Mouse (Mus musculus) heart, embryonic 11.5 days (tissue): ENCODE results near the gene Cfap73. TPM values are rescaled to one million over a fixed set of nuclear protein-coding genes. Genes with fewer than 3 reads are reported as not detected.

ENCODE experiments used
- ATAC-seq: fragments of 200-750 bp; cut with Nextera tagmentation; replicated peaks from 2 replicates; pipeline ENCODE4 v1.8.0; 2017; ENCODE audit warnings: moderate library complexity; ENCODE audit not compliant: insufficient number of reproducible peaks, low FRiP score, low TSS enrichment
- H3K27ac ChIP-seq: fragments of 300-500 bp; sonication (generic); 2 replicates; pipeline ENCODE4 v1.5.1; 2014; ENCODE audit warnings: mild to moderate bottlenecking, low read depth, low read length
- H3K27me3 ChIP-seq: fragments of 300-500 bp; sonication (generic); 2 replicates; pipeline ENCODE4 v1.6.1; 2014; ENCODE audit warnings: mild to moderate bottlenecking, low read length, mixed read lengths; ENCODE audit not compliant: control insufficient read depth, insufficient read depth
- H3K36me3 ChIP-seq: fragments of 300-500 bp; sonication (generic); 2 replicates; pipeline ENCODE4 v1.6.1; 2014; ENCODE audit warnings: mild to moderate bottlenecking, low read length, moderate library complexity, mixed read lengths; ENCODE audit not compliant: control insufficient read depth, insufficient read depth
- H3K4me1 ChIP-seq: fragments of 300-500 bp; sonication (generic); 2 replicates; pipeline ENCODE4 v1.6.1; 2014; ENCODE audit warnings: low read length; ENCODE audit not compliant: control insufficient read depth, insufficient read depth
- H3K4me2 ChIP-seq: fragments of 300-500 bp; sonication (generic); 2 replicates; pipeline ENCODE4 v1.6.1; 2014; ENCODE audit warnings: mild to moderate bottlenecking, moderate library complexity
- H3K4me3 ChIP-seq: fragments of 300-500 bp; sonication (generic); 2 replicates; pipeline ENCODE4 v1.5.1; 2014; ENCODE audit warnings: low read depth, low read length
- H3K9ac ChIP-seq: fragments of 300-500 bp; sonication (generic); 2 replicates; pipeline ENCODE4 v1.6.1; 2014; ENCODE audit warnings: mild to moderate bottlenecking, low read depth, low read length, moderate library complexity
- H3K9me3 ChIP-seq: fragments of 300-500 bp; sonication (generic); replicated peaks from 2 replicates; pipeline ENCODE4 v1.6.1; 2016; ENCODE audit warnings: low read length; ENCODE audit not compliant: control insufficient read depth
- WGBS: fragments of 180-500 bp; shearing (Covaris S2); extraction: QIAGEN DNeasy Blood & Tissue Kit; methylation state at CpG from one replicate; pipeline ENCODE4 v1.1.7; 2014; ENCODE audit not compliant: insufficient replicate concordance; 5-methylcytosine and 5-hydroxymethylcytosine counted together
- polyA plus RNA-seq: library from polyadenylated mRNA; unstranded; fragments of >200 nt; fragmentation: Nextera tagmentation; extraction: Ambion mirVana; gene quantifications from 2 replicates; pipeline ENCODE4 v1.2.1, GENCODE M21; 2014

The Cfap73 gene
- polyA plus RNA-seq, 1 experiment from 2014 or later, result not detected

DNA sequence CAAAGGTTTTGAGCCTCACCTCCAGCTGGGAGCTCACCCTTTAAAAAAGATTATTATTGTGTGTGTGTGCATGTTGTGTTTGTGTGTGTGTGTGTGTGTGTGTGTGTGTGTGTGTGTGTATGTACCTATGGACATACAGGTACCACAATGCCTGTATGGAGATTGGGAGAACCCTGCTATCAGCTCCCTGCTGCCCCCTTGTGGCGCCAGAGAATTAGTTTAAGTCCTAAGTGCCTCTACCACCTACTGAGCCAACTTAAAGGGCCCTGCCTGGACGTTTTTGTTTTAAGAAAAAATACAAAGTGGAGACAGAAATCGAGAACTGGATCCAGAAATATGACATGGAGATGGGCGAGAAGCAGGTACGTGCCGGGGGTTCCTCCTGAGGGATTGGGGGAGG is 29.2 kb downstream of the Cfap73 start:
- WGBS, result 3% methylated on average over 6 of the region's 6 CpGs
- H3K27ac ChIP-seq, result no peak overlapping the region
- peaks cover 5% of the 10 kb centered on the region; the same call in 1 of the 2 replicates for H3K27me3 ChIP-seq
- peak overlapping the region; percentile 33; the same call in 1 of the 2 replicates for H3K4me3 ChIP-seq
- peaks cover 17% of the 10 kb centered on the region; the same call in 1 of the 2 replicates for H3K4me1 ChIP-seq
- no peak for ATAC-seq
- H3K9me3 ChIP-seq, result no peaks in the 10 kb centered on the region
- peak overlapping the region; percentile 66 for H3K4me2 ChIP-seq
- H3K36me3 ChIP-seq, result no peaks in the 10 kb centered on the region
- peak overlapping the region; percentile 63; the same call in 1 of the 2 replicates for H3K9ac ChIP-seq

- H3K27me3 ChIP-seq, result peaks cover 12% of the 10 kb centered on the region
- 65% methylated on average over 7 of the region's 7 CpGs for WGBS
- no peak overlapping the region for H3K9ac ChIP-seq
- no peaks in the 10 kb centered on the region for H3K36me3 ChIP-seq
- H3K4me3 ChIP-seq, result no peak overlapping the region
- H3K4me1 ChIP-seq, result peaks cover 17% of the 10 kb centered on the region; the same call in 1 of the 2 replicates
- H3K4me2 ChIP-seq, result no peak overlapping the region
- no peak for ATAC-seq
- H3K27ac ChIP-seq, result no peak overlapping the region
- H3K9me3 ChIP-seq, result no peaks in the 10 kb centered on the region
These were observed 30.5 kb downstream of the Cfap73 start for GRCm38 (mm10) chr5:120603515-120603914.

GRCm38 (mm10) chr5:120602210-120602609 is 31.8 kb downstream of the Cfap73 start:
- no peak for ATAC-seq
- peaks cover 17% of the 10 kb centered on the region; the same call in 1 of the 2 replicates for H3K4me1 ChIP-seq
- H3K9ac ChIP-seq, result no peak overlapping the region
- no peak overlapping the region for H3K4me3 ChIP-seq
- H3K4me2 ChIP-seq, result no peak overlapping the region
- H3K9me3 ChIP-seq, result no peaks in the 10 kb centered on the region
- no peaks in the 10 kb centered on the region for H3K36me3 ChIP-seq
- H3K27me3 ChIP-seq, result peaks cover 14% of the 10 kb centered on the region
- H3K27ac ChIP-seq, result no peak overlapping the region
- 91% methylated on average over 12 of the region's 12 CpGs for WGBS

DNA sequence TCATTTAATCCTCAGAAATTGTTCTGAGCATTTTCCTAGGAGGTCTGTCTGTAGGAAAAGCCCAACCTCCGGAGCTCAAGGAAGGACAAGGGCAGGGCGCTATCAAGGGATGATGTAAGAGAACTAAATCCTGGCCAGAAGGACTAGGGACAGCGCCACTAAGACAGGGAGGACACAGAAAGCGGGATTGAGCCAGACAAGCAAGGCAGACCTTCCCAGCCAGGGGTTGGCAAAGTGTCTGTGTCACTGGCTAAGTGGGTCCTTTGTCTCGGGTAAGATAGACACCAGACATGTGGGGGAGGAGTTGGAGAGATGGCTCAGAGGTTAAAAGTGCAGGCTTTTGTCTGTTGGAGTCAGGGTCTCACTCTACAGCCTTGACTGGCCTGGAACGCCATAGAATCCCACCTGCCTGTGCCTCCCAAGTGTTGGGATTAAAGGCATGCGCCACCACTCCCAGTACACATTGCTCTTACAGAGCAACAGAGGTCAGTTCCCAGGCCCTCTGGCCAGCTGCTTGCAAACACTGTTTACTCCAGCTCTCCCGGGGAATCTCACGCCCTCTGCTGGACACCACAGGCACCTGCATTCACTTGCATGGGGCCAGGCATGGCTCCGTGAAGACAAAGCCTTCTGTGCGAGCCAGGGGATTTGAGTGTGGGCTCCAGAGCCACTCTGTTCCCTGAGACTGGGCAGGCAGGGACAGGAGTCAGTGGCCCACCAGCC is 32.9 kb downstream of the Cfap73 start:
- Histone ChIP-seq H3K27me3 (peaks cover 17% of the 10 kb centered on the region), H3K27ac (no peak overlapping the region), H3K4me3 (no peak overlapping the region), H3K36me3 (no peaks in the 10 kb centered on the region), H3K9me3 (no peaks in the 10 kb centered on the region), H3K4me2 (no peak overlapping the region), H3K9ac (no peak overlapping the region), H3K4me1 (peaks cover 17% of the 10 kb centered on the region; the same call in 1 of the 2 replicates)
- WGBS, result 41% methylated on average over 11 of the region's 11 CpGs
- ATAC-seq, result no peak

GRCm38 (mm10) chr5:120599625-120600024 is 34.4 kb downstream of the Cfap73 start:
- Histone ChIP-seq H3K36me3 (no peaks in the 10 kb centered on the region), H3K9ac (no peak overlapping the region), H3K4me2 (no peak overlapping the region), H3K27me3 (peaks cover 17% of the 10 kb centered on the region), H3K4me1 (peaks cover 14% of the 10 kb centered on the region; the same call in 1 of the 2 replicates), H3K4me3 (no peak overlapping the region), H3K9me3 (no peaks in the 10 kb centered on the region), H3K27ac (no peak overlapping the region)
- whole genome bisulfite sequencing, result 66% methylated on average over 6 of the region's 6 CpGs
- ATAC-seq, result no peak

DNA sequence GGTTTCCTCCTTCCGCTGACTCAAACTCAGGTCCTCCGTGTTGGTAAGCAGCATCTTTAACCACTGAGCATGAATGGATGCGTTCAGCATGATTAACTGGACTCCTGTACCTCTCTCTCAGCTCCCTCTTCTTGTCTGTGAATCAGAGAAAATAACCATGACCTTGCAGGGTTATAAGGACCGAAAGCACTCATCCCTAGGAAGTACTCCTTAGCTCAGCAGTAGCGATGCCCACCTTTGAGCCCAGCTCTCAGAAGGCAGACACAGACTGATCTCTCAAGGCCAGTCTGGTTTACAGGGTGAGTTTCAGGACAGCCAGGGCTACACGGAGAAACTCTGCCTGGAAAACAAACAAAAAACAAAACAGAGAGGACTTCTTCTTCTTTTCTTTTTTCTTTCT is 39.5 kb downstream of the Cfap73 start:
- no peaks in the 10 kb centered on the region for H3K4me1 ChIP-seq
- H3K4me2 ChIP-seq, result no peak overlapping the region
- no peak overlapping the region for H3K27ac ChIP-seq
- no peak overlapping the region for H3K9ac ChIP-seq
- no peak for ATAC-seq
- H3K36me3 ChIP-seq, result no peaks in the 10 kb centered on the region
- H3K4me3 ChIP-seq, result no peak overlapping the region
- H3K9me3 ChIP-seq, result no peaks in the 10 kb centered on the region
- H3K27me3 ChIP-seq, result peaks cover 12% of the 10 kb centered on the region
- WGBS, result 76% methylated on average over 6 of the region's 6 CpGs

DNA sequence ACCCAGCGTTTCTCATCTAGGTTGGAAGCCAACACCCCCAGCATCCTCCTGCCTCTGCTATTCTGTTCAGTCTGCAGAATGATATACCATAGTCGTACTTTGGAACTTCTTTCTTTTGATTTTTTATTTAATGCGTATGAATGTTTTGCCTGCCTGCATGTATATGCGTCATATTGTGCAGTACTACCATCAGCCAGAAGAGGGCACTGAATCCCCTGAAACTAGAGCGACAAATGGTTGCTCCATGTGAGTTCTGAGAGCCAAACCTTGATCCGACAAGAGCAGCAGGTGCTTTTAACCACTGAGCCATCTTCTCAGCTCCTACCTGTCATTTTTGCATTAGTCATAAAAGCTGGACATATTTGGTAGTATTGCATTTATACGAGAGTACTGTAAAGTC is 41.9 kb downstream of the Cfap73 start:
- H3K36me3 ChIP-seq, result no peaks in the 10 kb centered on the region
- peaks cover 3% of the 10 kb centered on the region; the same call in 1 of the 2 replicates for H3K27me3 ChIP-seq
- peaks cover 8% of the 10 kb centered on the region; the same call in 1 of the 2 replicates for H3K4me1 ChIP-seq
- H3K4me3 ChIP-seq, result no peak overlapping the region
- ATAC-seq, result no peak
- H3K9me3 ChIP-seq, result no peaks in the 10 kb centered on the region
- no peak overlapping the region for H3K9ac ChIP-seq
- no peak overlapping the region for H3K4me2 ChIP-seq
- 58% methylated on average over 7 of the region's 7 CpGs for WGBS
- no peak overlapping the region for H3K27ac ChIP-seq

DNA sequence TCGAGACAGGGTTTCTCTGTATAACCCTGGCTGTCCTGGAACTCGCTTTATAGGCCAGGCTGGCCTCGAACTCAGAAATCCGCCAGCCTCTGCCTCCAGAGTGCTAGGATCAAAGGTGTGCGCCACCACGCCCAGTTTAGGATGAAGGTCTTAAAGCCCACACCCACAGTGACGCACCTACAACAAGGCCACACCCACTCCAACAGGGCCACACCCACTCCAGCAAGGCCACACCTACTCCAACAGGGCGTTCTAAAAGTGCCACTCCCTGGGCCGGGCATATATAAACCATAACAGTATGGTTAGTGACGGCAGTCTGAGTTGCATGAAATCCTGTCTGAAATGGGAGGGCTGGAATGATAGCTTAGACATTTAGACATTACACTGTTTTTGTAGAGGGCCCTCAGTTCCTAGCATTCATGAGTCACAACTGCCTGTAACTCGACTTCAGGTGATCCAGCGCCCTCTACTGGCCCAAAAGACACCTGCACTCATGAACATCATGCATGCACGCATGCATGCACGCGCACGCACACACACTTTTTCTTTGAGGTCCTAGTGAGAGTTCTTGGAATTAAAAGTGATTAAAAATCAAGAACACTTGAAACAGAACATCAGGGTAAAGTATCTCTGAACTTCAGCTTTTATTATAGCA is 43.6 kb downstream of the Cfap73 start:
- H3K4me2 ChIP-seq, result no peak overlapping the region
- H3K36me3 ChIP-seq, result no peaks in the 10 kb centered on the region
- no peak overlapping the region for H3K4me3 ChIP-seq
- H3K4me1 ChIP-seq, result peaks cover 18% of the 10 kb centered on the region
- ATAC-seq, result no peak
- 66% methylated on average over 16 of the region's 16 CpGs for WGBS
- no peaks in the 10 kb centered on the region for H3K27me3 ChIP-seq
- H3K9me3 ChIP-seq, result no peaks in the 10 kb centered on the region
- H3K9ac ChIP-seq, result no peak overlapping the region
- no peak overlapping the region for H3K27ac ChIP-seq
